Mouse (Mus musculus): Measurements from ENCODE around the gene Cnbd2. TPM values are rescaled to one million over a fixed set of nuclear protein-coding genes. Genes with fewer than 3 reads are reported as not detected.
A peak's percentile ranks its signal among the peaks of the same experiment; 100 is the strongest.

The Cnbd2 gene
- polyA plus RNA-seq, 1 experiment, result 1.6 TPM

- no peak overlapping the region for H3K4me3 ChIP-seq (ENCODE audit: control insufficient read depth, insufficient read depth, low read length)
- DNase-seq, result no peak
- WGBS, result 97% methylated on average over 3 of the region's 3 CpGs
- no peak overlapping the region for H3K27ac ChIP-seq (ENCODE audit: control insufficient read depth, insufficient read depth, low read length)
- no peaks in the 10 kb centered on the region for H3K27me3 ChIP-seq (ENCODE audit: control insufficient read depth, insufficient read depth, low read length)
- H3K36me3 ChIP-seq (ENCODE audit: control insufficient read depth, insufficient read depth, low read length), result peaks cover 37% of the 10 kb centered on the region
- TF ChIP-seq POLR2A (IDR thresholded peaks at IDR 0.05; ENCODE audit: control insufficient read depth, extremely low read depth, insufficient read depth, low read length, poor library complexity) (no peak), CTCF (IDR thresholded peaks at IDR 0.05; ENCODE audit: borderline replicate concordance, control insufficient read depth, extremely low read depth, insufficient read depth, low read length, poor library complexity) (no peak)
- no peaks in the 10 kb centered on the region for H3K4me1 ChIP-seq (replicated peaks; ENCODE audit: control insufficient read depth, insufficient read depth, low read length)
Measured at GRCm38 (mm10) chr2:156296190-156296589, 15.9 kb upstream of the Cnbd2 start.

- Histone ChIP-seq H3K27me3 (ENCODE audit: control insufficient read depth, insufficient read depth, low read length) (no peaks in the 10 kb centered on the region), H3K4me1 (replicated peaks; ENCODE audit: control insufficient read depth, insufficient read depth, low read length) (no peaks in the 10 kb centered on the region), H3K27ac (ENCODE audit: control insufficient read depth, insufficient read depth, low read length) (no peak overlapping the region), H3K4me3 (ENCODE audit: control insufficient read depth, insufficient read depth, low read length) (no peak overlapping the region), H3K36me3 (ENCODE audit: control insufficient read depth, insufficient read depth, low read length) (peaks cover 33% of the 10 kb centered on the region)
- no peak for DNase-seq
- WGBS, result 82% methylated on average over 3 of the region's 3 CpGs
- TF ChIP-seq CTCF (IDR thresholded peaks at IDR 0.05; ENCODE audit: borderline replicate concordance, control insufficient read depth, extremely low read depth, insufficient read depth, low read length, poor library complexity) (no peak), POLR2A (IDR thresholded peaks at IDR 0.05; ENCODE audit: control insufficient read depth, extremely low read depth, insufficient read depth, low read length, poor library complexity) (no peak)
Measured at GRCm38 (mm10) chr2:156297653-156298052, 14.4 kb upstream of the Cnbd2 start.

- no peaks in the 10 kb centered on the region for H3K4me1 ChIP-seq (replicated peaks; ENCODE audit: control insufficient read depth, insufficient read depth, low read length)
- DNase-seq, result no peak
- peaks cover 37% of the 10 kb centered on the region for H3K36me3 ChIP-seq (ENCODE audit: control insufficient read depth, insufficient read depth, low read length)
- H3K4me3 ChIP-seq (ENCODE audit: control insufficient read depth, insufficient read depth, low read length), result no peak overlapping the region
- no peak overlapping the region for H3K27ac ChIP-seq (ENCODE audit: control insufficient read depth, insufficient read depth, low read length)
- WGBS, result 62% methylated on average over 7 of the region's 7 CpGs
- H3K27me3 ChIP-seq (ENCODE audit: control insufficient read depth, insufficient read depth, low read length), result no peaks in the 10 kb centered on the region
- TF ChIP-seq POLR2A (IDR thresholded peaks at IDR 0.05; ENCODE audit: control insufficient read depth, extremely low read depth, insufficient read depth, low read length, poor library complexity), result no peak
- no peak for TF ChIP-seq CTCF (IDR thresholded peaks at IDR 0.05; ENCODE audit: borderline replicate concordance, control insufficient read depth, extremely low read depth, insufficient read depth, low read length, poor library complexity)
Measured at GRCm38 (mm10) chr2:156298458-156298857, 13.6 kb upstream of the Cnbd2 start.

GRCm38 (mm10) chr2:156302063-156302462 lies 10.0 kb upstream of the Cnbd2 start:
- 94% methylated on average over 4 of the region's 4 CpGs for WGBS
- no peak overlapping the region for H3K27ac ChIP-seq (ENCODE audit: control insufficient read depth, insufficient read depth, low read length)

GRCm38 (mm10) chr2:156304351-156304750 lies 7.7 kb upstream of the Cnbd2 start:
- no peak overlapping the region for H3K4me3 ChIP-seq (ENCODE audit: control insufficient read depth, insufficient read depth, low read length)
- H3K4me1 ChIP-seq (replicated peaks; ENCODE audit: control insufficient read depth, insufficient read depth, low read length), result no peaks in the 10 kb centered on the region
- WGBS, result 93% methylated on average over 4 of the region's 4 CpGs
- no peak overlapping the region for H3K27ac ChIP-seq (ENCODE audit: control insufficient read depth, insufficient read depth, low read length)
- TF ChIP-seq POLR2A (IDR thresholded peaks at IDR 0.05; ENCODE audit: control insufficient read depth, extremely low read depth, insufficient read depth, low read length, poor library complexity) (no peak), CTCF (IDR thresholded peaks at IDR 0.05; ENCODE audit: borderline replicate concordance, control insufficient read depth, extremely low read depth, insufficient read depth, low read length, poor library complexity) (no peak)
- DNase-seq, result no peak
- peaks cover 29% of the 10 kb centered on the region for H3K36me3 ChIP-seq (ENCODE audit: control insufficient read depth, insufficient read depth, low read length)
- no peaks in the 10 kb centered on the region for H3K27me3 ChIP-seq (ENCODE audit: control insufficient read depth, insufficient read depth, low read length)

More at GRCm38 (mm10) chr2:156302063-156302462, 10.0 kb upstream of the Cnbd2 start:
- TF ChIP-seq CTCF (IDR thresholded peaks at IDR 0.05; ENCODE audit: borderline replicate concordance, control insufficient read depth, extremely low read depth, insufficient read depth, low read length, poor library complexity) (no peak), POLR2A (IDR thresholded peaks at IDR 0.05; ENCODE audit: control insufficient read depth, extremely low read depth, insufficient read depth, low read length, poor library complexity) (no peak)
- Histone ChIP-seq H3K27me3 (ENCODE audit: control insufficient read depth, insufficient read depth, low read length) (no peaks in the 10 kb centered on the region), H3K4me1 (replicated peaks; ENCODE audit: control insufficient read depth, insufficient read depth, low read length) (no peaks in the 10 kb centered on the region), H3K4me3 (ENCODE audit: control insufficient read depth, insufficient read depth, low read length) (no peak overlapping the region), H3K36me3 (ENCODE audit: control insufficient read depth, insufficient read depth, low read length) (peaks cover 36% of the 10 kb centered on the region)
- DNase-seq, result no peak

- no peak overlapping the region for H3K4me3 ChIP-seq (ENCODE audit: control insufficient read depth, insufficient read depth, low read length)
- no peak for TF ChIP-seq CTCF (IDR thresholded peaks at IDR 0.05; ENCODE audit: borderline replicate concordance, control insufficient read depth, extremely low read depth, insufficient read depth, low read length, poor library complexity)
- no peak for TF ChIP-seq POLR2A (IDR thresholded peaks at IDR 0.05; ENCODE audit: control insufficient read depth, extremely low read depth, insufficient read depth, low read length, poor library complexity)
- H3K36me3 ChIP-seq (ENCODE audit: control insufficient read depth, insufficient read depth, low read length), result peaks cover 25% of the 10 kb centered on the region
- no peaks in the 10 kb centered on the region for H3K27me3 ChIP-seq (ENCODE audit: control insufficient read depth, insufficient read depth, low read length)
- H3K27ac ChIP-seq (ENCODE audit: control insufficient read depth, insufficient read depth, low read length), result no peak overlapping the region
- peak; percentile 18 for DNase-seq
- no peaks in the 10 kb centered on the region for H3K4me1 ChIP-seq (replicated peaks; ENCODE audit: control insufficient read depth, insufficient read depth, low read length)
- WGBS, result 92% methylated on average over 2 of the region's 2 CpGs
Measured at GRCm38 (mm10) chr2:156305818-156306217, 6.3 kb upstream of the Cnbd2 start.

- WGBS, result 74% methylated on average over 5 of the region's 5 CpGs
Measured at GRCm38 (mm10) chr2:156307261-156307660, 4.8 kb upstream of the Cnbd2 start.

More at GRCm38 (mm10) chr2:156307261-156307660, 4.8 kb upstream of the Cnbd2 start:
- H3K27me3 ChIP-seq (ENCODE audit: control insufficient read depth, insufficient read depth, low read length), result no peaks in the 10 kb centered on the region
- DNase-seq, result no peak
- no peak overlapping the region for H3K4me3 ChIP-seq (ENCODE audit: control insufficient read depth, insufficient read depth, low read length)
- peaks cover 22% of the 10 kb centered on the region for H3K36me3 ChIP-seq (ENCODE audit: control insufficient read depth, insufficient read depth, low read length)
- no peaks in the 10 kb centered on the region for H3K4me1 ChIP-seq (replicated peaks; ENCODE audit: control insufficient read depth, insufficient read depth, low read length)
- no peak overlapping the region for H3K27ac ChIP-seq (ENCODE audit: control insufficient read depth, insufficient read depth, low read length)
- TF ChIP-seq CTCF (IDR thresholded peaks at IDR 0.05; ENCODE audit: borderline replicate concordance, control insufficient read depth, extremely low read depth, insufficient read depth, low read length, poor library complexity) (no peak), POLR2A (IDR thresholded peaks at IDR 0.05; ENCODE audit: control insufficient read depth, extremely low read depth, insufficient read depth, low read length, poor library complexity) (no peak)
